Mouse (Mus musculus) liver, embryonic 15.5 days (tissue): Measurements from ENCODE around the gene Trim9. TPM values are rescaled to one million over a fixed set of nuclear protein-coding genes. Genes with fewer than 3 reads are reported as not detected.

Experiments
- ATAC-seq: fragments of 200-750 bp; cut with Nextera tagmentation; 2 replicates; pipeline ENCODE4 v1.8.0; 2017; ENCODE audit warnings: moderate number of reproducible peaks, mild to moderate bottlenecking, moderate library complexity; ENCODE audit not compliant: insufficient read depth
- H3K27ac ChIP-seq: fragments of 300-500 bp; sonication (generic); replicated peaks from 2 replicates; pipeline ENCODE4 v1.5.1; 2015; ENCODE audit warnings: mild to moderate bottlenecking, inconsistent platforms
- H3K27me3 ChIP-seq: fragments of 300-500 bp; sonication (generic); 2 replicates; pipeline ENCODE4 v1.6.1; 2015; ENCODE audit warnings: mild to moderate bottlenecking, inconsistent platforms
- H3K36me3 ChIP-seq: fragments of 300-500 bp; sonication (generic); replicated peaks from 2 replicates; pipeline ENCODE4 v1.6.1; 2015; ENCODE audit warnings: moderate library complexity, mild to moderate bottlenecking, inconsistent platforms
- H3K4me1 ChIP-seq: fragments of 300-500 bp; sonication (generic); replicated peaks from 2 replicates; pipeline ENCODE4 v1.6.1; 2015; ENCODE audit warnings: inconsistent platforms
- H3K4me2 ChIP-seq: fragments of 300-500 bp; sonication (generic); 2 replicates; pipeline ENCODE4 v1.6.1; 2015; ENCODE audit warnings: moderate library complexity, mild to moderate bottlenecking, inconsistent platforms
- H3K4me3 ChIP-seq: fragments of 300-500 bp; sonication (generic); replicated peaks from 2 replicates; pipeline ENCODE4 v1.5.1; 2015; ENCODE audit warnings: mild to moderate bottlenecking, inconsistent platforms
- H3K9ac ChIP-seq: fragments of 300-500 bp; sonication (generic); 2 replicates; pipeline ENCODE4 v1.6.1; 2015; ENCODE audit warnings: moderate library complexity, mild to moderate bottlenecking, inconsistent platforms
- H3K9me3 ChIP-seq: fragments of 300-500 bp; sonication (generic); replicated peaks from 2 replicates; pipeline ENCODE4 v1.6.1; 2016; ENCODE audit warnings: inconsistent platforms
- WGBS: fragments of 180-500 bp; shearing (Covaris S2); methylation state at CpG from one replicate; pipeline ENCODE4 v1.1.7; 2015; ENCODE audit warnings: mixed read lengths; ENCODE audit not compliant: insufficient replicate concordance; 5-methylcytosine and 5-hydroxymethylcytosine counted together
- polyA plus RNA-seq: library from polyadenylated mRNA; unstranded; fragments of >200 nt; fragmentation: Nextera tagmentation; extraction: Ambion mirVana; gene quantifications from 2 replicates; pipeline ENCODE4 v1.2.1, GENCODE M21; 2015

The Trim9 gene
- polyA plus RNA-seq, 1 experiment from 2014 or later: 0.03 TPM

GRCm38 (mm10) chr12:70354926-70355325 lies 7.5 kb upstream of the Trim9 start:
- Histone ChIP-seq H3K4me3 (no peak overlapping the region), H3K9ac (no peak overlapping the region), H3K9me3 (no peaks in the 10 kb centered on the region), H3K36me3 (no peaks in the 10 kb centered on the region), H3K27me3 (peaks cover 10% of the 10 kb centered on the region), H3K4me2 (no peak overlapping the region), H3K4me1 (no peaks in the 10 kb centered on the region), H3K27ac (no peak overlapping the region)
- WGBS: 69% methylated on average over 8 of the region's 8 CpGs
- ATAC-seq: no peak

- Histone ChIP-seq H3K4me1 (peaks cover 17% of the 10 kb centered on the region), H3K36me3 (no peaks in the 10 kb centered on the region), H3K27me3 (peaks cover 53% of the 10 kb centered on the region), H3K4me2 (no peak overlapping the region), H3K9me3 (no peaks in the 10 kb centered on the region), H3K9ac (no peak overlapping the region), H3K4me3 (no peak overlapping the region), H3K27ac (no peak overlapping the region)
- 59% methylated on average over 4 of the region's 4 CpGs for WGBS
- ATAC-seq: no peak
These were observed 3.1 kb upstream of the Trim9 start for GRCm38 (mm10) chr12:70350490-70350889.

GRCm38 (mm10) chr12:70349788-70350187 lies 2.4 kb upstream of the Trim9 start:
- no peaks in the 10 kb centered on the region for H3K36me3 ChIP-seq
- 56% methylated on average over 6 of the region's 6 CpGs for WGBS
- H3K27ac ChIP-seq: no peak overlapping the region
- no peaks in the 10 kb centered on the region for H3K9me3 ChIP-seq
- H3K4me2 ChIP-seq: no peak overlapping the region
- H3K4me1 ChIP-seq: peaks cover 17% of the 10 kb centered on the region
- H3K4me3 ChIP-seq: no peak overlapping the region
- no peak for ATAC-seq
- no peak overlapping the region for H3K9ac ChIP-seq
- H3K27me3 ChIP-seq: peaks cover 57% of the 10 kb centered on the region

- WGBS: 10% methylated on average over 8 of the region's 8 CpGs
- peaks cover 65% of the 10 kb centered on the region for H3K27me3 ChIP-seq
These were observed 612 bp upstream of the Trim9 start for GRCm38 (mm10) chr12:70348026-70348425.

GRCm38 (mm10) chr12:70346139-70347026 lies 1.0 kb downstream of the Trim9 start:
- no peaks in the 10 kb centered on the region for H3K36me3 ChIP-seq
- no peak overlapping the region for H3K9ac ChIP-seq
- peak overlapping the region; percentile 48 for H3K4me3 ChIP-seq
- H3K9me3 ChIP-seq: no peaks in the 10 kb centered on the region
- H3K27ac ChIP-seq: no peak overlapping the region
- peaks cover 67% of the 10 kb centered on the region for H3K27me3 ChIP-seq
- WGBS: 2% methylated on average over 60 of the region's 60 CpGs
- H3K4me1 ChIP-seq: peaks cover 17% of the 10 kb centered on the region
- H3K4me2 ChIP-seq: peak overlapping the region; percentile 69
- no peak for ATAC-seq

More at GRCm38 (mm10) chr12:70348026-70348425, 612 bp upstream of the Trim9 start:
- Histone ChIP-seq H3K36me3 (no peaks in the 10 kb centered on the region), H3K9ac (no peak overlapping the region), H3K27ac (no peak overlapping the region), H3K4me2 (peak overlapping the region; percentile 69), H3K4me3 (peak overlapping the region; percentile 48), H3K4me1 (peaks cover 17% of the 10 kb centered on the region), H3K9me3 (no peaks in the 10 kb centered on the region)
- ATAC-seq: no peak

GRCm38 (mm10) chr12:70345531-70346138 lies 1.8 kb downstream of the Trim9 start:
- no peak overlapping the region for H3K4me3 ChIP-seq
- no peaks in the 10 kb centered on the region for H3K9me3 ChIP-seq
- ATAC-seq: no peak
- 31% methylated on average over 16 of the region's 16 CpGs for WGBS
- H3K9ac ChIP-seq: no peak overlapping the region
- no peak overlapping the region for H3K4me2 ChIP-seq
- H3K36me3 ChIP-seq: no peaks in the 10 kb centered on the region
- H3K27ac ChIP-seq: no peak overlapping the region
- peaks cover 17% of the 10 kb centered on the region for H3K4me1 ChIP-seq
- H3K27me3 ChIP-seq: peaks cover 67% of the 10 kb centered on the region

- Histone ChIP-seq H3K36me3 (no peaks in the 10 kb centered on the region), H3K27ac (no peak overlapping the region), H3K27me3 (no peaks in the 10 kb centered on the region), H3K4me2 (no peak overlapping the region), H3K9me3 (no peaks in the 10 kb centered on the region), H3K4me3 (no peak overlapping the region), H3K4me1 (no peaks in the 10 kb centered on the region), H3K9ac (no peak overlapping the region)
- 61% methylated on average over 5 of the region's 5 CpGs for WGBS
- ATAC-seq: no peak
These were observed 12.2 kb downstream of the Trim9 start for GRCm38 (mm10) chr12:70335176-70335575.

- Histone ChIP-seq H3K4me1 (no peaks in the 10 kb centered on the region), H3K9me3 (no peaks in the 10 kb centered on the region), H3K27ac (no peak overlapping the region), H3K4me3 (no peak overlapping the region), H3K27me3 (no peaks in the 10 kb centered on the region), H3K36me3 (no peaks in the 10 kb centered on the region), H3K4me2 (no peak overlapping the region), H3K9ac (no peak overlapping the region)
- 62% methylated on average over 6 of the region's 6 CpGs for WGBS
- ATAC-seq: no peak
These were observed 14.1 kb downstream of the Trim9 start for GRCm38 (mm10) chr12:70333253-70333805.

- no peak overlapping the region for H3K9ac ChIP-seq
- no peaks in the 10 kb centered on the region for H3K9me3 ChIP-seq
- no peak overlapping the region for H3K27ac ChIP-seq
- H3K4me2 ChIP-seq: no peak overlapping the region
- H3K4me1 ChIP-seq: no peaks in the 10 kb centered on the region
- ATAC-seq: no peak
- H3K27me3 ChIP-seq: no peaks in the 10 kb centered on the region
- no peak overlapping the region for H3K4me3 ChIP-seq
- 50% methylated on average over 3 of the region's 3 CpGs for WGBS
- H3K36me3 ChIP-seq: no peaks in the 10 kb centered on the region
These were observed 18.4 kb downstream of the Trim9 start for GRCm38 (mm10) chr12:70329059-70329458.

GRCm38 (mm10) chr12:70326956-70327355 lies 20.5 kb downstream of the Trim9 start:
- ATAC-seq: no peak
- H3K4me1 ChIP-seq: no peaks in the 10 kb centered on the region
- H3K4me3 ChIP-seq: no peak overlapping the region
- H3K9me3 ChIP-seq: no peaks in the 10 kb centered on the region
- no peak overlapping the region for H3K27ac ChIP-seq
- no peak overlapping the region for H3K9ac ChIP-seq
- no peaks in the 10 kb centered on the region for H3K36me3 ChIP-seq
- no peaks in the 10 kb centered on the region for H3K27me3 ChIP-seq
- H3K4me2 ChIP-seq: no peak overlapping the region
- WGBS: 45% methylated on average over 1 of the region's 1 CpGs

GRCm38 (mm10) chr12:70326393-70326792 lies 21.0 kb downstream of the Trim9 start:
- Histone ChIP-seq H3K27me3 (no peaks in the 10 kb centered on the region), H3K4me2 (no peak overlapping the region), H3K4me1 (no peaks in the 10 kb centered on the region), H3K9ac (no peak overlapping the region), H3K4me3 (no peak overlapping the region), H3K27ac (no peak overlapping the region), H3K9me3 (no peaks in the 10 kb centered on the region), H3K36me3 (no peaks in the 10 kb centered on the region)
- 42% methylated on average over 2 of the region's 2 CpGs for WGBS
- ATAC-seq: no peak
